Mouse (Mus musculus) forebrain, embryonic 15.5 days (tissue): ENCODE results near the gene B4galt1. TPM values are rescaled to one million over a fixed set of nuclear protein-coding genes. Genes with fewer than 3 reads are reported as not detected.

ENCODE experiments used
- ATAC-seq: fragments of 200-750 bp; cut with Nextera tagmentation; replicated peaks from 2 replicates; pipeline ENCODE4 v1.8.0; 2017; ENCODE audit warnings: mild to moderate bottlenecking, moderate TSS enrichment, moderate library complexity
- H3K27ac ChIP-seq: fragments of 300-500 bp; sonication (generic); replicated peaks from 2 replicates; pipeline ENCODE4 v1.5.1; 2015; ENCODE audit warnings: mild to moderate bottlenecking, inconsistent platforms
- H3K27me3 ChIP-seq: fragments of 300-500 bp; sonication (generic); 2 replicates; pipeline ENCODE4 v1.6.1; 2015; ENCODE audit warnings: inconsistent platforms
- H3K36me3 ChIP-seq: fragments of 300-500 bp; sonication (generic); 2 replicates; pipeline ENCODE4 v1.6.1; 2015; ENCODE audit warnings: mild to moderate bottlenecking, inconsistent platforms
- H3K4me1 ChIP-seq: fragments of 300-500 bp; sonication (generic); 2 replicates; pipeline ENCODE4 v1.6.1; 2015; ENCODE audit warnings: inconsistent platforms
- H3K4me2 ChIP-seq: fragments of 300-500 bp; sonication (generic); replicated peaks from 2 replicates; pipeline ENCODE4 v1.6.1; 2015; ENCODE audit warnings: mild to moderate bottlenecking, inconsistent platforms
- H3K4me3 ChIP-seq: fragments of 300-500 bp; sonication (generic); 2 replicates; pipeline ENCODE4 v1.5.1; 2015; ENCODE audit warnings: mild to moderate bottlenecking, inconsistent platforms
- H3K9ac ChIP-seq: fragments of 300-500 bp; sonication (generic); replicated peaks from 2 replicates; pipeline ENCODE4 v1.6.1; 2015; ENCODE audit warnings: mild to moderate bottlenecking, inconsistent platforms
- H3K9me3 ChIP-seq: fragments of 300-500 bp; sonication (generic); 2 replicates; pipeline ENCODE4 v1.6.1; 2016; ENCODE audit warnings: inconsistent platforms
- WGBS: fragments of 180-500 bp; shearing (Covaris S2); methylation state at CpG from one replicate; pipeline ENCODE4 v1.1.7; 2015; ENCODE audit warnings: mixed read lengths; 5-methylcytosine and 5-hydroxymethylcytosine counted together
- polyA plus RNA-seq: library from polyadenylated mRNA; unstranded; fragments of >200 nt; fragmentation: Nextera tagmentation; extraction: Ambion mirVana; gene quantifications from 2 replicates; pipeline ENCODE4 v1.2.1, GENCODE M21; 2015

B4galt1 gene
- 7.0 and 7.3 TPM in 2 replicates for polyA plus RNA-seq

DNA sequence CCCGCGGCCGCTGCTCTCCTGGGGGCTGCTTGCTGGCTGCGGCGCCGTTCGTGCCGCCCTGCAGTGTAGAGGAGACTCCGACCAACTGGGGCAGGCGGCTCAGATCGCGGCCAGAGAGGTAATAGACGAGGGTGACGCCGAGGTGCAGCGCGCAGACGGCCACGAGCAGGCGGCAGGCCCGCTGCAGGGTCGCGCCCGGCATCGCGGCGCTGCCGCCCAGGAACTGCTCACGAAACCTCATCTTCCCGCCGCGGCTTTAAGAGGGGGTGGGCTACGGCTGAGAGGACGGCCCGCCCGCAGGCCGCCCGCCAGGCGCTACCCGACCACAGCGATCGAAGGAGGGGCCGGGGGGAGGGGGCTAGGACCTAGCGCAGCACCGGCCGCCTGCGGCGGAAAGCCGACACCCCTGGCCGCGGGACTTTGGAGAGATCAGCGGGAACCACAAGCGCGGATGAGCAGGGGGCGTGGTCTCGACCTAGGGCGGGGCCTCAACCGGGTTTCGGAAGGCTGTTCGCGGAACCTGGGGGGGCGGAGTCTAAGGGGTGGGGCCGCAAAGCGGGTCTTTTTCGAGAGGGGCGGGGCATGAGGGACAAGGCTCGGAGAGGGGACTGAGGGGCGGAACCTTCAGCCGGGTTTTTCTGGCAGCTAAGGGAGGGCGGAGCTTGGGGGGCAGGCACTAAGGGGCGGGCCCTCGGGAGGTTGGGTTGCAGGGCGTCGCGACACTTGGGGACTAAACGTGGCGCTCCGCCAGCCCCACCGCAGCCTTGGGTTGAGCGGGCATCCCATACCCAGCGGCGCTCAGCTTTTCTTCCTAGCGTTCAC, at the start of gene B4galt1:
TSS of gene B4galt1 (minus strand) at position 441 of the 822 bp plus-strand sequence.
- Histone ChIP-seq H3K4me3 (peak within 1 kb of the TSS; percentile 79), H3K4me1 (peaks cover 36% of the 10 kb centered on the region), H3K36me3 (no peaks in the 10 kb centered on the region), H3K9me3 (no peaks in the 10 kb centered on the region), H3K9ac (peak within 1 kb of the TSS; percentile 73), H3K27ac (peak within 1 kb of the TSS; percentile 81), H3K27me3 (no peaks in the 10 kb centered on the region), H3K4me2 (peak within 1 kb of the TSS; percentile 73)
- peak; percentile 94 for ATAC-seq
- WGBS, result under 1% methylated on average over 82 of the region's 83 CpGs

DNA sequence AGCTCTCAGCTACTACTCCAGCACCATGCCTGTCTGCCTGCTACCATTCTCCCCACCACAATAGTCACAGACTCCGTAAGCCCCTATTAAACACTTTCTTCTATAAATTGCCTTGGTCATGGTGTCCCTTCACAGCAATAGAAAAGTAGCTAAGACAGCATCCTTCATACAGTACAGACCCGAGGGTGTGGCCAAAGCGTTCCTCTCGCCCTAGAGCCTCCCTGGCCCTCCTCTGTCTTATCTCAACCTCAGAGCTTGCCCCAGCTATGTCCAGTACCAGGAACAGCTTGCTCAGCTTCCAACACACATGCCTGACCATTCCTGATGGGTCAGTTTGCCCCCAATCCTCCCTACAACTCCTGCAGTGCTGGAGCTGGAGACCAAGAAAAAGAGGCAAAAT, 46.8 kb upstream of the B4galt1 start:
- H3K4me1 ChIP-seq, result no peaks in the 10 kb centered on the region
- no peak overlapping the region for H3K27ac ChIP-seq
- 88% methylated on average over 4 of the region's 4 CpGs for WGBS
- no peak overlapping the region for H3K9ac ChIP-seq
- H3K4me2 ChIP-seq, result no peak overlapping the region
- no peaks in the 10 kb centered on the region for H3K36me3 ChIP-seq
- no peaks in the 10 kb centered on the region for H3K27me3 ChIP-seq
- H3K9me3 ChIP-seq, result no peaks in the 10 kb centered on the region
- ATAC-seq, result no peak
- H3K4me3 ChIP-seq, result no peak overlapping the region

DNA sequence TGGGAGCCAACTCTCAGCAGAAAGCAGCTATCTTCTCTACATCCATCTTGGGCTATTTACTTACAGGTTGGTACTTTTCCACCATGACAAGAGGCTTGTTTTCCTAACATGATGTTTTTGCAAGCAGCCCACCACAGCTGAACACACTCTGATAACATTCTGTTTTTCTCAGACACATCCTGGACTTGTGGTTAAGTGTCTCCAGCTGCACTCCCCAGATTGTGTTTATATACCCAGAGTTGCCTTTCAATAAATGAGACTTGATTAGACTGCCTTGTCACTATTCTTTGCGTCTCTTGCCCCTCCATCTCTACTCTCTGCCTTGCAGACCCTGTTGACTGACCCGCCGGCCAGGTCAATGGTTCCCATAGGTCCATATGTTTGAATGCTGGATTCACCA, 46.3 kb upstream of the B4galt1 start:
- Histone ChIP-seq H3K4me1 (no peaks in the 10 kb centered on the region), H3K36me3 (no peaks in the 10 kb centered on the region), H3K4me3 (no peak overlapping the region), H3K9me3 (no peaks in the 10 kb centered on the region), H3K9ac (no peak overlapping the region), H3K4me2 (no peak overlapping the region), H3K27me3 (no peaks in the 10 kb centered on the region), H3K27ac (no peak overlapping the region)
- over 99% methylated on average over 3 of the region's 3 CpGs for WGBS
- ATAC-seq, result no peak

DNA sequence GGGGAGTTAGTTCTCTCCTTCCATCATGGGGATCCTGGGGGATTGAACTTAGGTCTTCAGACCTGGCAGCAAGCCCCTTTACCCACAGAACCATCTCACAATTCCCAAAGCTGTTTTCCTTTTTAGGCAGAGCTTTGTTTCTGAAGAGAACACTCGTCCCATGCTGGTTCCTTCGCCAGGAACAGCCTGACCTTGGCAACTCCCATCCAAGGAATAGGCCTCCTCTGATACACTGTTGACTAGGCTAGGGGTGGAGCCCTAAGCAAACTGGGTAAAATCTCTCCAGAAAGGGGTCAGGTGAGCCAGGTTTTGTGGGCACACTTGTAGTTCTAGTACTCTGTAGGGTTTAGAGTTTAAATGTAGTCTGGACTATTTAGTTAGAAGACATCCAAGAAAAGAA, 45.5 kb upstream of the B4galt1 start:
- Histone ChIP-seq H3K4me3 (no peak overlapping the region), H3K27me3 (no peaks in the 10 kb centered on the region), H3K4me1 (no peaks in the 10 kb centered on the region), H3K9me3 (no peaks in the 10 kb centered on the region), H3K4me2 (no peak overlapping the region), H3K9ac (no peak overlapping the region), H3K36me3 (no peaks in the 10 kb centered on the region), H3K27ac (no peak overlapping the region)
- ATAC-seq, result no peak
- 66% methylated on average over 2 of the region's 2 CpGs for WGBS

DNA sequence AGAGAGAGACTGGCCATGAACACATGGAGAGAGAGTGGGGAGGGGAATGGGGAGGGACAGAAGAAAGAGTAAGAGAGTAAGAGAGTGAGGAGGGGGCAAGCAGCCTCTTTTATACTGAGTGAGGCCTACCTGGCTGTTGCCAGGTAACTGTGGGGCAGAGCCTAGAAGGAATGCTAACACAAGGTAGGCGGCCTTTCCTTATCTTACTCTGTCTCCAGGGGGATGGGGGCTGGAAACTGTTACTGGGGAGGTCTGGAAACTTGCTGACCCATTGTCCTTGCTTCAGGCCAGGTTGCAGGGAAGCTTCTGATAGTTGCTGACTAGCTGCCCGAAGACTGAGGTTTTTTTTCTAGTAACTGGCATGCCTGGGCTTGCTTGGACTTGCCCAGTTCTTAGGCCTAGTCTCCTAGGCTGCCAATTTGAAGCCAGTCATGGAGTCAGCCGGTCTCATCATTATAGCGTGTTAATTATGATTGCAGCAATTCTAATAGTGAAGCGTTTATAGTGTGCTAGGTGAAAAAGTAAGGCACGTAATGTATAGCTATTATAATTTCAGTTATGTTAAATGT, 44.8 kb upstream of the B4galt1 start:
- no peak for ATAC-seq
- Histone ChIP-seq H3K36me3 (no peaks in the 10 kb centered on the region), H3K9ac (no peak overlapping the region), H3K4me2 (no peak overlapping the region), H3K4me1 (no peaks in the 10 kb centered on the region), H3K4me3 (no peak overlapping the region), H3K27ac (no peak overlapping the region), H3K27me3 (no peaks in the 10 kb centered on the region), H3K9me3 (no peaks in the 10 kb centered on the region)
- 80% methylated on average over 6 of the region's 6 CpGs for WGBS

DNA sequence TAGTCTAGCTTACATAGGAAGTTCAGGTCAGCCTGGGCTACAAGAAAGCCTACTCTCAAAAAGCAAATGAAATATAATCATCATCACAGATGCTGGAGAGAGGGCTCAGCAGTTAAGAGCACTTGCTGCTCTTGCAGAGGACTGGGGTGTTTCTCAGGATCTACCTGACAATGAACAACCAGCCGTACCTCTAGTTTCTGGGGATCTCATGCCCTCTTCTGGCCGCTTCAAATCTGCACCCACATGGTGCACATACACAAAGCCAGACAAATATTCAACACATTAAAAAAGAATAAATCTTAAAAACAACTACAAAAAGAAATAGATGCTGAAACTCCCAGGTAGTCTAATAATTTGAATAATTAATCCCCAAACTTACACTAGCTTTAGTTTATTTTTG, 41.8 kb upstream of the B4galt1 start:
- no peaks in the 10 kb centered on the region for H3K4me1 ChIP-seq
- no peaks in the 10 kb centered on the region for H3K9me3 ChIP-seq
- no peak overlapping the region for H3K27ac ChIP-seq
- H3K27me3 ChIP-seq, result no peaks in the 10 kb centered on the region
- H3K36me3 ChIP-seq, result no peaks in the 10 kb centered on the region
- H3K4me3 ChIP-seq, result no peak overlapping the region
- no peak overlapping the region for H3K9ac ChIP-seq
- no peak for ATAC-seq
- H3K4me2 ChIP-seq, result no peak overlapping the region
- WGBS, result 92% methylated on average over 2 of the region's 2 CpGs

DNA sequence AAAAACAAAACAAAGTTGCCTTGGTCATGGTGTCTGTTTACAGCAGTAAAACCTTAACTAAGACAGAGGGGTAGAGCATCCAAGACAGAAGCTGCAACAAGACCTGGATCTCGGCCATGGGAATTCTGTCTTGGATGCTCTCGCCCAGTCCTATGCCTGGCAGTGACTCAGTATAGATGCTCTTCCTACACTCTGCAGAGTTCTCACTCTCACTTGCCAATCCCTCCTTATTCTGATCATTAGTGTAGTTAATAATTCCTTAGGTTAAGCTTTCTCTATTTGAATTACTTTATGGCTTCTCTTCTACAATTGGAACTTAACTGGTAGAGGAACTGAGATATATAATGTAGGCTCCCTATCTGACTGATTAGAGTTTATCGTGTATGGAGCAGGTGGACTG, 41.3 kb upstream of the B4galt1 start:
- Histone ChIP-seq H3K36me3 (no peaks in the 10 kb centered on the region), H3K4me3 (no peak overlapping the region), H3K4me1 (no peaks in the 10 kb centered on the region), H3K9me3 (no peaks in the 10 kb centered on the region), H3K9ac (no peak overlapping the region), H3K27me3 (no peaks in the 10 kb centered on the region), H3K27ac (no peak overlapping the region), H3K4me2 (no peak overlapping the region)
- 97% methylated on average over 3 of the region's 3 CpGs for WGBS
- no peak for ATAC-seq

DNA sequence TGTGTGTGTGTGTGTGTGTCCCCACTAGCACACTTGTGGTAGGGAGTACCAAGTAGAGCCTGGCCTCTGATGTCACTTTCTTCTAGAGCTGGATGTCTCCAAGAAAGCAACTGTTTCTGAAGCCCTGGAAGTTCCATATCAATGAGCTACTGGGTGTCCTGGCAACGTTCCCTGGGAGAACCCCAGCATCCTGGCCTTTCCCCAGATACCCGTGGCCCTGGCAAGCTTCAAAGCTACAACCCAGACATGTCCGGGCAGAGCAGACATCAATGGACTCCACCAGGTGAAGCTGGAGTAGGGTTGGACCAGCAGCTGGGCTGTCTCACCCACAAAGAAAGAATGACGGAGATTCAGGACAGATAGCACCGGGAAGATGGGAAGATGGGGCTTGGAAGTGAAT, 37.4 kb upstream of the B4galt1 start:
- ATAC-seq, result no peak

DNA sequence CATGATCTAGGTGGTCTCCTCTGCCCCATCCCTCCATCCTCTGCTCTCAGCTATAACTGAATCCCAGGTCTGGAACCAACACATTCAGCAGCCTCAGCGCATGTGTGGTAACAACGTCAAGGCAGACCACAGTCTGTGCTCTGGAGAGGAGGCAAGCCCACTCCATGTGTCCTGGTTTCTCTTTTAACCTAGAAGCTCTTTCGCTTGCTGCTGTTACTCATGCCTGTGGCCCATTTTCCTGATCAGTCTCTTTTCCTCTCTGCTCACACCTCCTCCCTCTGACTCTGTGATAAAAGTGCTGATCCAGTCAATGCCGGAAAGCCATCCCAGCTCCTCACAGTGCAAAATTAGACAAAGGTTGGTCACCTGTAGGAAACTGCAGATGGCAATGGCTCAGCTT, 36.2 kb upstream of the B4galt1 start:
- Histone ChIP-seq H3K27ac (no peak overlapping the region), H3K4me3 (no peak overlapping the region), H3K27me3 (no peaks in the 10 kb centered on the region), H3K4me1 (no peaks in the 10 kb centered on the region), H3K4me2 (no peak overlapping the region), H3K9me3 (no peaks in the 10 kb centered on the region), H3K36me3 (no peaks in the 10 kb centered on the region), H3K9ac (no peak overlapping the region)
- no peak for ATAC-seq
- 91% methylated on average over 4 of the region's 4 CpGs for WGBS

More for the DNA sequence above, 37.4 kb upstream of the B4galt1 start:
- no peaks in the 10 kb centered on the region for H3K36me3 ChIP-seq
- H3K27ac ChIP-seq, result no peak overlapping the region
- no peak overlapping the region for H3K4me3 ChIP-seq
- H3K4me2 ChIP-seq, result no peak overlapping the region
- H3K27me3 ChIP-seq, result no peaks in the 10 kb centered on the region
- WGBS, result 75% methylated on average over 5 of the region's 5 CpGs
- no peak overlapping the region for H3K9ac ChIP-seq
- no peaks in the 10 kb centered on the region for H3K4me1 ChIP-seq
- H3K9me3 ChIP-seq, result no peaks in the 10 kb centered on the region

DNA sequence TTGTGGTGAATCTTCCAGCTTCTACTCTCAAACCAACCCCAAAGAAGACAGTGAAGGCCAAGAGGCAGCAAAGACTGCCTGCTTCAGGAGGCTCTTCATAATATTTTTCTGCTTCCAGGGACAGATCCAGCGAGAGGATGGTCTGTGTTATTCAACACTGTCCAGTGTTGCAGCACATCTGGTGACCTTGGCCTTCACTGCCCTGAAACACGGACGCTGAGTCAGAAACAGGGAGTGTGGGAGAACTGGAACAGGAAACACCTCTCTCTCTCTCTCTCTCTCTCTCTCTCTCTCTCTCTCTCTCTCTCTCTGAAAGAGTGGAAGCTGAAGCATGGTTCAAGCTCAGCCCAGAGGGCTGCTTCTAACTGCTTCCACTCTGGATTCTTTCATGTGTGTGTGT, 35.4 kb upstream of the B4galt1 start:
- no peaks in the 10 kb centered on the region for H3K36me3 ChIP-seq
- no peak overlapping the region for H3K4me3 ChIP-seq
- no peaks in the 10 kb centered on the region for H3K27me3 ChIP-seq
- H3K9ac ChIP-seq, result no peak overlapping the region
- 75% methylated on average over 3 of the region's 3 CpGs for WGBS
- no peak for ATAC-seq
- H3K4me2 ChIP-seq, result no peak overlapping the region
- H3K4me1 ChIP-seq, result no peaks in the 10 kb centered on the region
- no peaks in the 10 kb centered on the region for H3K9me3 ChIP-seq
- no peak overlapping the region for H3K27ac ChIP-seq

DNA sequence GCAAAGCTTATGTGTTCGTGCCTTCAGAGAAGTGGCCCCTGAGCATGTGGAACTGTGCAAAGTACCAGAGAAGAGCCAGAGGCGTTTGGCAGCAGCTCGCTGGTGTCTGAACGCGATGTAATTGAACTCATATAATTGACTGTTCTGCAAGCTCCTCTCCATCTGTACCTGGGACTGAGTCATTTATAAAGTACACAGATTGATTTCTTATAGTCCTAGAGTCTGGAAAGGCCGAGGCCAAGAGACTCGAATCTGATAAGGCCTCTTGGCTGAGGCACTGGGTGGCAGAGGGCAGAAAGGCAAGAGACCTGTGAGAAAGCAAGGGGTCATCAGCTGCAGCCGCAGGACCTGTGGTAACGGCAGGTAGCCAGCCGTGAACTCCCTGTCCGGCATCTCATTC, 35.0 kb upstream of the B4galt1 start:
- ATAC-seq, result no peak
- 85% methylated on average over 11 of the region's 11 CpGs for WGBS
- no peaks in the 10 kb centered on the region for H3K4me1 ChIP-seq
- H3K36me3 ChIP-seq, result no peaks in the 10 kb centered on the region
- no peak overlapping the region for H3K4me2 ChIP-seq
- H3K27ac ChIP-seq, result no peak overlapping the region
- H3K4me3 ChIP-seq, result no peak overlapping the region
- no peak overlapping the region for H3K9ac ChIP-seq
- H3K27me3 ChIP-seq, result no peaks in the 10 kb centered on the region
- no peaks in the 10 kb centered on the region for H3K9me3 ChIP-seq

DNA sequence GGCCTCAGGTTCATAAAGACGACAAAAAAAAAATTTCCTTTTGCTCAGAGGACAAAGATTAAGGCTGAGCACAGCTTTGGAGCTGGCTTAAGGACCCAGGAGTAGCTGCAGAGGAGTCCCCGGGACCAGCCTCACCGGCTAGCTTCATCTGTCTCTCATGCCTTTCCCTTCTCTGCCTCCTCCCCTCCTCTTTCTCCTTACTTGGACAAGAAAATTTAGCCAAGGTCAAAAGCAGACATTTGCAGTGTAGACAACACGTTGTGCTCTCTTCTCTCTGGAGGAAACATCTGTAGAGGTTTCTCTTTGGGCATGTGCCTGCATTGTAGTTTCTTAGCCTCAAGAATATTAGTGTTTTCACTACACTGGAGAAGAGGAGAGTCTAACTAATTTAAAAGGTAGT, 32.1 kb upstream of the B4galt1 start:
- Histone ChIP-seq H3K9ac (no peak overlapping the region), H3K27me3 (no peaks in the 10 kb centered on the region), H3K4me3 (no peak overlapping the region), H3K4me2 (no peak overlapping the region), H3K27ac (no peak overlapping the region), H3K36me3 (no peaks in the 10 kb centered on the region), H3K9me3 (no peaks in the 10 kb centered on the region), H3K4me1 (no peaks in the 10 kb centered on the region)
- 77% methylated on average over 4 of the region's 4 CpGs for WGBS
- ATAC-seq, result no peak

DNA sequence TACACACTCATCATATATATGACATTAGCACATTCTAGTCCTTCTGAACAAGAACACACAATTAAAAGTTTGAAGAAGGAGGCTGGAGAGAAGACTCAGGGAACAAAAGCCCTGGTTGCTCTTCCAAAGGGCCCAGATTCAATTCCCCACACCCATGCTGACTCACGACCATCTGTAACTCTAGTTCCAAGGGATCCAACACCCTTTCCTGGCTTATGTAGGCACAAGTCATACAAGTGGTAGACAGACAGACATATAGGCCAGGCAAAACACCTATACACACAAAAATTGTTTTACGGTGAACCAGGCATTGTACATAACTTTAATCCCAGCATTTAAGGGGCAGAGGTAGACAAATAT, 31.3 kb upstream of the B4galt1 start:
- no peak overlapping the region for H3K4me2 ChIP-seq
- H3K4me1 ChIP-seq, result no peaks in the 10 kb centered on the region
- H3K27me3 ChIP-seq, result no peaks in the 10 kb centered on the region
- 81% methylated on average over 2 of the region's 2 CpGs for WGBS
- no peak overlapping the region for H3K4me3 ChIP-seq
- no peaks in the 10 kb centered on the region for H3K9me3 ChIP-seq
- H3K9ac ChIP-seq, result no peak overlapping the region
- no peaks in the 10 kb centered on the region for H3K36me3 ChIP-seq
- H3K27ac ChIP-seq, result no peak overlapping the region
- ATAC-seq, result no peak
